Mouse (Mus musculus): ENCODE data around the gene BB287469. TPM values are rescaled to one million over a fixed set of nuclear protein-coding genes. Genes with fewer than 3 reads are reported as not detected.
"Not testable (repeated sequence)": the region's sequence is repeated elsewhere in the genome, so short reads cannot be mapped to it uniquely, and the experiment has no call there.

Gene BB287469
- polyA plus RNA-seq (2015; fragmentation: Nextera tagmentation; extraction: Ambion mirVana): not detected in 2 replicates

- H3K4me2 ChIP-seq (ENCODE audit: low read depth, low read length); H3K9ac ChIP-seq (ENCODE audit: low read length); H3K4me3 ChIP-seq (ENCODE audit: low read length); H3K27me3 ChIP-seq (ENCODE audit: control insufficient read depth, insufficient read depth, low read length); H3K4me1 ChIP-seq (ENCODE audit: control insufficient read depth, insufficient read depth, low read length); H3K27ac ChIP-seq (ENCODE audit: low read length); ATAC-seq (replicated peaks; ENCODE audit: extremely low read depth, insufficient read depth, low FRiP score); H3K36me3 ChIP-seq (ENCODE audit: control insufficient read depth, insufficient read depth); H3K9me3 ChIP-seq (replicated peaks; ENCODE audit: control insufficient read depth, low read length): not testable (repeated sequence)
- 73% methylated on average over 3 of the region's 6 CpGs for WGBS
These were observed at the start of gene BB287469 for GRCm38 (mm10) chr12:87816277-87816676. Gene BB287469 (plus strand): TSS chr12:87816577.

GRCm38 (mm10) chr12:87775655-87776054, 40.7 kb upstream of the BB287469 start, which contains the start of gene Gm21319:
Gene Gm21319 (minus strand): TSS chr12:87775755.
- H3K4me2 ChIP-seq (ENCODE audit: low read depth, low read length); H3K9me3 ChIP-seq (replicated peaks; ENCODE audit: control insufficient read depth, low read length); H3K4me1 ChIP-seq (ENCODE audit: control insufficient read depth, insufficient read depth, low read length); H3K27me3 ChIP-seq (ENCODE audit: control insufficient read depth, insufficient read depth, low read length); H3K36me3 ChIP-seq (ENCODE audit: control insufficient read depth, insufficient read depth); H3K4me3 ChIP-seq (ENCODE audit: low read length); ATAC-seq (replicated peaks; ENCODE audit: extremely low read depth, insufficient read depth, low FRiP score); H3K27ac ChIP-seq (ENCODE audit: low read length); H3K9ac ChIP-seq (ENCODE audit: low read length): not testable (repeated sequence)
- WGBS: 78% methylated on average over 4 of the region's 4 CpGs

GRCm38 (mm10) chr12:87795212-87795611, 21.2 kb upstream of the BB287469 start, which contains the start of gene Gm21936:
Gene Gm21936 (plus strand): TSS chr12:87795512.
- H3K27ac ChIP-seq (ENCODE audit: low read length); H3K4me1 ChIP-seq (ENCODE audit: control insufficient read depth, insufficient read depth, low read length); ATAC-seq (replicated peaks; ENCODE audit: extremely low read depth, insufficient read depth, low FRiP score); H3K4me3 ChIP-seq (ENCODE audit: low read length); H3K9ac ChIP-seq (ENCODE audit: low read length); H3K4me2 ChIP-seq (ENCODE audit: low read depth, low read length); H3K27me3 ChIP-seq (ENCODE audit: control insufficient read depth, insufficient read depth, low read length); H3K9me3 ChIP-seq (replicated peaks; ENCODE audit: control insufficient read depth, low read length); H3K36me3 ChIP-seq (ENCODE audit: control insufficient read depth, insufficient read depth): not testable (repeated sequence)
- WGBS: 71% methylated on average over 1 of the region's 1 CpGs

GRCm38 (mm10) chr12:87797971-87798370, 18.4 kb upstream of the BB287469 start:
- not testable (repeated sequence) for H3K27ac ChIP-seq (ENCODE audit: low read length); H3K4me2 ChIP-seq (ENCODE audit: low read depth, low read length); H3K27me3 ChIP-seq (ENCODE audit: control insufficient read depth, insufficient read depth, low read length); H3K9me3 ChIP-seq (replicated peaks; ENCODE audit: control insufficient read depth, low read length); H3K36me3 ChIP-seq (ENCODE audit: control insufficient read depth, insufficient read depth); H3K4me3 ChIP-seq (ENCODE audit: low read length); H3K9ac ChIP-seq (ENCODE audit: low read length); ATAC-seq (replicated peaks; ENCODE audit: extremely low read depth, insufficient read depth, low FRiP score); H3K4me1 ChIP-seq (ENCODE audit: control insufficient read depth, insufficient read depth, low read length)
- WGBS: 85% methylated on average over 5 of the region's 5 CpGs

- not testable (repeated sequence) for H3K4me1 ChIP-seq (ENCODE audit: control insufficient read depth, insufficient read depth, low read length); H3K9ac ChIP-seq (ENCODE audit: low read length); H3K4me3 ChIP-seq (ENCODE audit: low read length); H3K27ac ChIP-seq (ENCODE audit: low read length); ATAC-seq (replicated peaks; ENCODE audit: extremely low read depth, insufficient read depth, low FRiP score); H3K36me3 ChIP-seq (ENCODE audit: control insufficient read depth, insufficient read depth); H3K9me3 ChIP-seq (replicated peaks; ENCODE audit: control insufficient read depth, low read length); H3K27me3 ChIP-seq (ENCODE audit: control insufficient read depth, insufficient read depth, low read length); H3K4me2 ChIP-seq (ENCODE audit: low read depth, low read length)
- 65% methylated on average over 1 of the region's 2 CpGs for WGBS
These were observed 25.9 kb downstream of the BB287469 start, which contains the start of gene Gm2001 for GRCm38 (mm10) chr12:87842239-87842638. Gene Gm2001 (minus strand): TSS chr12:87842339.

GRCm38 (mm10) chr12:87850657-87851056, 34.3 kb downstream of the BB287469 start:
- H3K9ac ChIP-seq (ENCODE audit: low read length); H3K9me3 ChIP-seq (replicated peaks; ENCODE audit: control insufficient read depth, low read length); H3K4me2 ChIP-seq (ENCODE audit: low read depth, low read length); H3K27ac ChIP-seq (ENCODE audit: low read length); H3K4me1 ChIP-seq (ENCODE audit: control insufficient read depth, insufficient read depth, low read length); H3K27me3 ChIP-seq (ENCODE audit: control insufficient read depth, insufficient read depth, low read length); H3K4me3 ChIP-seq (ENCODE audit: low read length); H3K36me3 ChIP-seq (ENCODE audit: control insufficient read depth, insufficient read depth); ATAC-seq (replicated peaks; ENCODE audit: extremely low read depth, insufficient read depth, low FRiP score): not testable (repeated sequence)
- WGBS: no CpG with 5 or more reads among the region's 2 CpGs

GRCm38 (mm10) chr12:87856067-87856466, 39.7 kb downstream of the BB287469 start:
- not testable (repeated sequence) for H3K27ac ChIP-seq (ENCODE audit: low read length); ATAC-seq (replicated peaks; ENCODE audit: extremely low read depth, insufficient read depth, low FRiP score); H3K27me3 ChIP-seq (ENCODE audit: control insufficient read depth, insufficient read depth, low read length); H3K4me3 ChIP-seq (ENCODE audit: low read length); H3K9ac ChIP-seq (ENCODE audit: low read length); H3K4me1 ChIP-seq (ENCODE audit: control insufficient read depth, insufficient read depth, low read length); H3K4me2 ChIP-seq (ENCODE audit: low read depth, low read length); H3K9me3 ChIP-seq (replicated peaks; ENCODE audit: control insufficient read depth, low read length); H3K36me3 ChIP-seq (ENCODE audit: control insufficient read depth, insufficient read depth)
- 96% methylated on average over 1 of the region's 1 CpGs for WGBS

GRCm38 (mm10) chr12:87861740-87862692, 45.6 kb downstream of the BB287469 start:
- ATAC-seq (replicated peaks; ENCODE audit: extremely low read depth, insufficient read depth, low FRiP score): not testable (repeated sequence)

GRCm38 (mm10) chr12:87863638-87864037, 47.3 kb downstream of the BB287469 start:
- H3K9ac ChIP-seq (ENCODE audit: low read length); H3K27me3 ChIP-seq (ENCODE audit: control insufficient read depth, insufficient read depth, low read length); H3K4me1 ChIP-seq (ENCODE audit: control insufficient read depth, insufficient read depth, low read length); H3K27ac ChIP-seq (ENCODE audit: low read length); H3K36me3 ChIP-seq (ENCODE audit: control insufficient read depth, insufficient read depth); ATAC-seq (replicated peaks; ENCODE audit: extremely low read depth, insufficient read depth, low FRiP score); H3K4me3 ChIP-seq (ENCODE audit: low read length); H3K4me2 ChIP-seq (ENCODE audit: low read depth, low read length); H3K9me3 ChIP-seq (replicated peaks; ENCODE audit: control insufficient read depth, low read length): not testable (repeated sequence)
- 88% methylated on average over 8 of the region's 11 CpGs for WGBS

More at GRCm38 (mm10) chr12:87861740-87862692, 45.6 kb downstream of the BB287469 start:
- H3K4me3 ChIP-seq (ENCODE audit: low read length); H3K4me1 ChIP-seq (ENCODE audit: control insufficient read depth, insufficient read depth, low read length); H3K27ac ChIP-seq (ENCODE audit: low read length); H3K27me3 ChIP-seq (ENCODE audit: control insufficient read depth, insufficient read depth, low read length); H3K9me3 ChIP-seq (replicated peaks; ENCODE audit: control insufficient read depth, low read length); H3K36me3 ChIP-seq (ENCODE audit: control insufficient read depth, insufficient read depth); H3K4me2 ChIP-seq (ENCODE audit: low read depth, low read length); H3K9ac ChIP-seq (ENCODE audit: low read length): not testable (repeated sequence)
- WGBS: 75% methylated on average over 23 of the region's 23 CpGs

Data from heart, embryonic 16.5 days (tissue).